26 mouse cellular contexts compared by ENCODE assay signal in the genomic region with DNA sequence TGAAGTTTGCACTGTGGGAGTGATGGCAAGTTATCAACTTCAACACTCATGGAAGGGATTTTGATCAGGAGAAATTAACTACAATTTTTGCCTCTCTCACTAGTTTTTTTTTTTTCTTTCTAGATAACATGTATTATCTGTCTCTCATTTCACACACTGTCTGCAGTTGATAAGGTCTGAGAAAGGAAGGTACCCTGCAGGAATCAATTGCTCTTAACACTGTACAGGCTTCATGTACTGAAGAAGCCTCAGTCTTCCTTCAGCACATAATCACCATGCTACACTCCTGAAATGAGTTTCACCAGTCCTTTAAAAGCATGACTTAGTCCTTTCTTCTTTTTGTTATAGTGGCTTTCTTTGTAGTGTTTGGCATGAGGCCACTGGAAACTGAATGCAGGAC.
DNase-seq lines count a peak whose midpoint lies in the region; ATAC-seq and TF ChIP-seq lines count a peak whose summit lies in the region.
"Had no signal": no experiment of that assay in that cellular context is flagged by ENCODE, and none has a peak within 500 bp of the region (broad histone marks: within the 10 kb centered on the region; RNA-seq: fewer than 3 reads in every experiment).

No protein-coding gene starts in this region.

- TF ChIP-seq CTCF in liver, embryonic 14.5 days (IDR thresholded peaks at IDR 0.05; ENCODE audit: low read depth), result no peak

- H3K9me3 ChIP-seq in liver, embryonic 11.5 days (ENCODE audit: control insufficient read depth, low read length), result no peaks in the 10 kb centered on the region
- H3K9me3 ChIP-seq in liver, embryonic 14.5 days (ENCODE audit: control insufficient read depth, low read length), result no peaks in the 10 kb centered on the region
- H3K9me3 ChIP-seq: embryonic facial prominence, embryonic 10.5 days; embryonic facial prominence, embryonic 13.5 days; forebrain, embryonic 12.5 days; forebrain, embryonic 15.5 days; hindbrain, embryonic 12.5 days; hindbrain, embryonic 15.5 days had no signal

- ATAC-seq in liver, embryonic 11.5 days (replicated peaks; ENCODE audit: low FRiP score), result peak; percentile 72; the same call in 1 of the 2 replicates
- ATAC-seq in liver, embryonic 14.5 days (ENCODE audit: insufficient read depth), result peak; percentile 72
- ATAC-seq: activated CD4-positive, CD25-positive, alpha-beta regulatory T cell, adult 4 months; CD4-positive, CD25-positive, alpha-beta regulatory T cell, adult 4 months; forebrain, embryonic 15.5 days had no signal

- H3K4me3 ChIP-seq in liver, embryonic 11.5 days (ENCODE audit: low read depth, low read length), result no peak overlapping the region
- no peak overlapping the region for H3K4me3 ChIP-seq in liver, embryonic 14.5 days (ENCODE audit: insufficient read depth in 1 of 2, low read depth in 2 of 2, low read length in 2 of 2)
- H3K4me3 ChIP-seq: embryonic facial prominence, embryonic 10.5 days; embryonic facial prominence, embryonic 13.5 days; erythroblast, embryonic 14.5 days; forebrain, embryonic 12.5 days; forebrain, embryonic 15.5 days; heart, adult 2 months; hindbrain, embryonic 12.5 days; hindbrain, embryonic 15.5 days had no signal

- H3K9ac ChIP-seq in liver, embryonic 11.5 days (ENCODE audit: low read depth, low read length), result no peak overlapping the region
- no peak overlapping the region for H3K9ac ChIP-seq in liver, embryonic 14.5 days (replicated peaks)
- H3K9ac ChIP-seq: embryonic facial prominence, embryonic 13.5 days; forebrain, embryonic 12.5 days; forebrain, embryonic 15.5 days; hindbrain, embryonic 12.5 days; hindbrain, embryonic 15.5 days had no signal

- TF ChIP-seq EP300 in liver, embryonic 14.5 days (IDR thresholded peaks at IDR 0.05; ENCODE audit: low read depth), result peak; percentile 49; the same call in 1 of the 2 replicates

- H3K27ac ChIP-seq in liver, embryonic 11.5 days (ENCODE audit: low read depth, low read length), result no peak overlapping the region
- no peak overlapping the region for H3K27ac ChIP-seq in liver, embryonic 14.5 days
- H3K27ac ChIP-seq: embryonic facial prominence, embryonic 10.5 days; embryonic facial prominence, embryonic 13.5 days; forebrain, embryonic 12.5 days; forebrain, embryonic 15.5 days; heart, adult 2 months; hindbrain, embryonic 12.5 days; hindbrain, embryonic 15.5 days had no signal

- H3K36me3 ChIP-seq in liver, embryonic 11.5 days (ENCODE audit: control insufficient read depth, insufficient read depth, low read length), result no peaks in the 10 kb centered on the region
- no peaks in the 10 kb centered on the region for H3K36me3 ChIP-seq in liver, embryonic 14.5 days (replicated peaks; ENCODE audit: control insufficient read depth, insufficient read depth, low read depth)
- H3K36me3 ChIP-seq: embryonic facial prominence, embryonic 10.5 days; embryonic facial prominence, embryonic 13.5 days; forebrain, embryonic 12.5 days; forebrain, embryonic 15.5 days; hindbrain, embryonic 12.5 days; hindbrain, embryonic 15.5 days had no signal

- H3K4me1 ChIP-seq in liver, embryonic 11.5 days (replicated peaks; ENCODE audit: control insufficient read depth, insufficient read depth, low read length), result no peaks in the 10 kb centered on the region
- H3K4me1 ChIP-seq in liver, embryonic 14.5 days (replicated peaks; ENCODE audit: control insufficient read depth in 2 of 2, insufficient read depth in 2 of 2, low read length in 1 of 2), result peaks cover 0 to 6% of the 10 kb centered on the region in 2 experiments; a peak in 2 of 4 replicates
- H3K4me1 ChIP-seq: forebrain, embryonic 12.5 days; forebrain, embryonic 15.5 days; hindbrain, embryonic 12.5 days; hindbrain, embryonic 15.5 days had no signal

- H3K4me2 ChIP-seq in liver, embryonic 11.5 days, result no peak overlapping the region
- no peak overlapping the region for H3K4me2 ChIP-seq in liver, embryonic 14.5 days (ENCODE audit: low read depth)
- H3K4me2 ChIP-seq: embryonic facial prominence, embryonic 13.5 days; forebrain, embryonic 12.5 days; forebrain, embryonic 15.5 days; heart, embryonic 11.5 days; hindbrain, embryonic 12.5 days; hindbrain, embryonic 15.5 days had no signal

- no peak for DNase-seq in liver, embryonic 11.5 days (ENCODE audit: low spot score)
- no peak for DNase-seq in liver
- DNase-seq in c-Kit-positive CD71-positive TER-119-positive erythroid progenitor cells, embryonic 14.5 days (ENCODE audit: low spot score), result peak; percentile 3
- no peak for DNase-seq in liver, embryonic 14.5 days (ENCODE audit: low read depth in 3 of 3, low spot score in 3 of 3)
- no peak for DNase-seq in gastrocnemius, adult 18-20 months (ENCODE audit: low spot score)
- DNase-seq in cerebellum, postnatal 4 days (ENCODE audit: low spot score in 2 of 2), result no peak
- DNase-seq: adrenal gland, adult 8-10 months; adrenal gland, postnatal 25 days; cerebellum, adult 11 months; cerebellum, adult 2 months; cerebellum, adult 9-11 months; cerebellum, postnatal 25 days; embryo, embryonic 11 days; gastrocnemius, postnatal 10 days; gastrocnemius, postnatal 36 days; heart, adult 2 months had no signal

- no peaks in the 10 kb centered on the region for H3K27me3 ChIP-seq in liver, embryonic 11.5 days (replicated peaks; ENCODE audit: control insufficient read depth, insufficient read depth, low read length)
- no peaks in the 10 kb centered on the region for H3K27me3 ChIP-seq in liver, embryonic 14.5 days (ENCODE audit: control insufficient read depth, insufficient read depth, low read length)
- H3K27me3 ChIP-seq: embryonic facial prominence, embryonic 13.5 days; forebrain, embryonic 12.5 days; forebrain, embryonic 15.5 days; hindbrain, embryonic 12.5 days; hindbrain, embryonic 15.5 days had no signal
